Mouse (Mus musculus) hindlimb bud, embryonic 11.5 days (tissue): ENCODE results near the gene Ufsp2.

Experiments
- DNase-seq: peaks from one replicate; pipeline ENCODE4 v3.0.0-alpha.2; 2012; ENCODE audit warnings: low read depth, low spot score; ENCODE audit errors: extremely low spot score

Ufsp2 gene

GRCm38 (mm10) chr8:46010746-46011680 is 35.7 kb downstream of the Ufsp2 start:
- DNase-seq, result no peak

- DNase-seq, result no peak
Observed at GRCm38 (mm10) chr8:46022203-46022602, 46.9 kb downstream of the Ufsp2 start.

GRCm38 (mm10) chr8:46022758-46023157 is 47.4 kb downstream of the Ufsp2 start:
- DNase-seq, result no peak

- DNase-seq, result no peak
Observed at GRCm38 (mm10) chr8:46024392-46024791, 49.1 kb downstream of the Ufsp2 start.

- DNase-seq, result no peak
Observed at GRCm38 (mm10) chr8:46036217-46036616, 60.9 kb downstream of the Ufsp2 start.

- no peak for DNase-seq
Observed at GRCm38 (mm10) chr8:46039666-46040065, 64.3 kb downstream of the Ufsp2 start.

- no peak for DNase-seq
Observed at GRCm38 (mm10) chr8:46040260-46040659, 64.9 kb downstream of the Ufsp2 start.
